Mouse (Mus musculus) cerebellum, adult 2 months (tissue): ENCODE results near the gene Wdfy2.

Experiments used
- CTCF ChIP-seq: fragments of 200-500 bp; IDR thresholded peaks from 2 replicates; pipeline ENCODE4 v1.5.1; 2011; ENCODE audit warnings: low read depth, mild to moderate bottlenecking, control low read depth, low read length, moderate library complexity, borderline replicate concordance; ENCODE audit not compliant: insufficient read depth
- POLR2A ChIP-seq: fragments of 200-500 bp; IDR thresholded peaks from 2 replicates; pipeline ENCODE4 v1.6.1; 2011; ENCODE audit warnings: low read length, control low read depth, borderline replicate concordance; ENCODE audit not compliant: insufficient read depth

DNA sequence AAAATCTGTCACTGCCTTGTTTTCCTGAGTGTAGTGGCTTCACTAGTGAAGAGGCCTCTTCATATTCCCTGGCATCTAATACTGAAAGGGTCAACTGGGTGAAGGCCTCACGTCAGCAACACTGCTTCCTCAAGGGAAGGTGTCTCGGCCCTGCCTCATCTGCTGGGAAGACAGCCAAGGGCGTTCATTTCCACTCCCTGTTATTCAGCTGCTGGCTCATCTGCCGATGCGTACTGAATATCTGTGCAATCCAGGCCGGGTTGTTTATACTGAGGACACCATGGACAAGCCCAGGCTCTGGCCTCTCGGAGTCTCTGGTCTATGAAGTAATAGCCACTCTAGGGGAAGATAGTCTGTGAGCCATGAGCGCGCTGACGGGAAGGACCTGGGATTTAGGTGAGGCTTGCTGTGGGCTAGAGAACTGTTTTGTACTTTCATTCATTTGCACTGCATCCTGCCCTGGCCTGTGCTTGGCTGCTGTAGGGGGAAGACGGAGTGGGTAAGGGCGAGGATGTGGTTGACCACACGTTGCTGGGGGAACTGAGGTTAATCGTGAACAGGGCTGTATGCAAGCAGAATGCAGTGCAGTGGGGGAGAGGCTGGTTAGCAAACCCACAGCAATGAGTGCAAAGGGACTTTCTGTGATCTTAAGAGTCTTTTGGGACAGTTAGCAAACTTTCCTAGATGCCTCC lies 103.1 kb downstream of the Wdfy2 start:
- no peak for TF ChIP-seq CTCF
- TF ChIP-seq POLR2A = no peak
